Mouse (Mus musculus): ENCODE data around the gene Olfr15. TPM values are rescaled to one million over a fixed set of nuclear protein-coding genes. Genes with fewer than 3 reads are reported as not detected.
"Not testable (repeated sequence)": the region's sequence is repeated elsewhere in the genome, so short reads cannot be mapped to it uniquely, and the experiment has no call there.

Gene Olfr15
- polyA plus RNA-seq, 1 experiment from 2014 or later: not detected

DNA sequence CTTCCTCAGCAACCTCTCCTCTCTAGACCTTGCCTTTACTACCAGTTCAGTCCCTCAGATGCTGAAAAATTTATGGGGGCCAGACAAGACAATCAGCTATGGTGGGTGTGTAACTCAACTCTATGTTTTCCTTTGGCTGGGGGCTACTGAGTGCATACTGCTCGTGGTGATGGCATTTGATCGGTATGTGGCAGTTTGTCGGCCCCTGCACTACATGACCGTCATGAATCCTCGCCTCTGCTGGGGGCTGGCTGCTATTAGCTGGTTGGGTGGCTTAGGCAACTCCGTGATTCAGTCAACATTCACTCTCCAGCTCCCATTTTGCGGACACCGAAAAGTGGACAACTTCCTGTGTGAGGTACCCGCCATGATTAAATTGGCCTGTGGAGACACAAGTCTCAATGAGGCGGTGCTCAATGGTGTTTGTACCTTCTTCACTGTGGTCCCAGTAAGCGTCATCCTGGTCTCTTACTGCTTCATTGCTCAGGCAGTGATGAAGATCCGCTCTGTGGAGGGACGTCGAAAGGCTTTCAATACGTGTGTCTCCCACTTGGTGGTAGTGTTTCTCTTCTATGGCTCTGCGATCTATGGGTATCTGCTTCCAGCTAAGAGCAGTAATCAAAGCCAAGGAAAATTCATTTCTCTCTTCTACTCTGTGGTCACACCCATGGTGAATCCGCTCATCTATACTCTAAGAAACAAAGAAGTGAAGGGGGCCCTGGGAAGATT is 8.6 kb downstream of the Olfr15 start:
- H3K9ac ChIP-seq (ENCODE audit: low read depth, low read length): no peak overlapping the region
- H3K4me2 ChIP-seq (replicated peaks; ENCODE audit: low read depth, low read length): no peak overlapping the region
- no peaks in the 10 kb centered on the region for H3K4me1 ChIP-seq (ENCODE audit: control insufficient read depth, insufficient read depth, low read length)
- H3K4me3 ChIP-seq (ENCODE audit: low read length): no peak overlapping the region
- peak; percentile 76 for ATAC-seq (ENCODE audit: low FRiP score, low TSS enrichment)
- H3K27ac ChIP-seq (ENCODE audit: low read depth, low read length): no peak overlapping the region
- WGBS: 37% methylated on average over 17 of the region's 17 CpGs
- H3K9me3 ChIP-seq (ENCODE audit: control insufficient read depth, low read length): no peaks in the 10 kb centered on the region
- no peaks in the 10 kb centered on the region for H3K27me3 ChIP-seq (ENCODE audit: control insufficient read depth, insufficient read depth, low read length)
- no peaks in the 10 kb centered on the region for H3K36me3 ChIP-seq (ENCODE audit: control insufficient read depth, insufficient read depth, low read length)

DNA sequence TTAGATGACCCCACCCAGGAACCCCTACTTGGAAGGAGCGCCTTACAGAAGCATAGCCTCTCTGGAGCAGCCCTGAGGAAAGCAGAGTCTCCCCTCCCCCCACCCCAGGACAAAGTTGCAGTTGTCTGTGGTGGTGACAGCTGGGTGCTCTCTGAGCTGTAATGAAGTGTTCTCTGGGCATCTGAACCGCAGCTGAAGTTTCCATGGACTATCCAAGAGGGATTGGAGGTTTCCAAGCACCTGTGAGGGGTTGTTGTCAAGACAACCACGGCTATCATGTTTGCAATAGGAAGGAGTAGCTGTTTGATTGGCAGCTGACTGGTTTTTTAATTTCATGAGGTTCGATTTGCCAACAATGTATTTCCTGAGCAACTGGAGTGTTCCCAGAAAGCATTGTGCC is 12.3 kb downstream of the Olfr15 start:
- Histone ChIP-seq H3K9ac (ENCODE audit: low read depth, low read length) (no peak overlapping the region), H3K4me3 (ENCODE audit: low read length) (no peak overlapping the region), H3K27ac (ENCODE audit: low read depth, low read length) (no peak overlapping the region), H3K27me3 (ENCODE audit: control insufficient read depth, insufficient read depth, low read length) (no peaks in the 10 kb centered on the region), H3K4me1 (ENCODE audit: control insufficient read depth, insufficient read depth, low read length) (no peaks in the 10 kb centered on the region), H3K36me3 (ENCODE audit: control insufficient read depth, insufficient read depth, low read length) (no peaks in the 10 kb centered on the region), H3K9me3 (ENCODE audit: control insufficient read depth, low read length) (no peaks in the 10 kb centered on the region), H3K4me2 (replicated peaks; ENCODE audit: low read depth, low read length) (no peak overlapping the region)
- 38% methylated on average over 4 of the region's 4 CpGs for WGBS
- no peak for ATAC-seq (ENCODE audit: low FRiP score, low TSS enrichment)

DNA sequence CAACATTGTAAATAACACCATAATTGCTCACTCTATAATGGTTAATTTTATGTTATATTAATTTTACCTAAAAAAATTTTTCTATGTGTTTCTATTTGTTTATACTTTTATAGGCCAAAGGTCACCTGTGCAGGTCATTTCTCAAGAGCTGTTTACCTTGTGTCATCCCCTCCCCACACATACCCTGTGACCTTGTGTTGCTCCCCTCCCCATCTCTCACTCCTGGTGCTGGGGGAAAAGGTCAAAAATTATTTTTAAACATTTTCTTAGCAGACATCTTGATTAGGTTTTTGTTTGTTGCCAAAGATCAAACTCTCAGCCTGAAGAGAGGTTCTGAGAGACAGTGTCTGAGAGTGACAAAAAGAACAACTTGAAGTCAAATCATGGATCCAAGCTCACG is 13.1 kb downstream of the Olfr15 start:
- no peak overlapping the region for H3K9ac ChIP-seq (ENCODE audit: low read depth, low read length)
- 63% methylated on average over 1 of the region's 1 CpGs for WGBS

DNA sequence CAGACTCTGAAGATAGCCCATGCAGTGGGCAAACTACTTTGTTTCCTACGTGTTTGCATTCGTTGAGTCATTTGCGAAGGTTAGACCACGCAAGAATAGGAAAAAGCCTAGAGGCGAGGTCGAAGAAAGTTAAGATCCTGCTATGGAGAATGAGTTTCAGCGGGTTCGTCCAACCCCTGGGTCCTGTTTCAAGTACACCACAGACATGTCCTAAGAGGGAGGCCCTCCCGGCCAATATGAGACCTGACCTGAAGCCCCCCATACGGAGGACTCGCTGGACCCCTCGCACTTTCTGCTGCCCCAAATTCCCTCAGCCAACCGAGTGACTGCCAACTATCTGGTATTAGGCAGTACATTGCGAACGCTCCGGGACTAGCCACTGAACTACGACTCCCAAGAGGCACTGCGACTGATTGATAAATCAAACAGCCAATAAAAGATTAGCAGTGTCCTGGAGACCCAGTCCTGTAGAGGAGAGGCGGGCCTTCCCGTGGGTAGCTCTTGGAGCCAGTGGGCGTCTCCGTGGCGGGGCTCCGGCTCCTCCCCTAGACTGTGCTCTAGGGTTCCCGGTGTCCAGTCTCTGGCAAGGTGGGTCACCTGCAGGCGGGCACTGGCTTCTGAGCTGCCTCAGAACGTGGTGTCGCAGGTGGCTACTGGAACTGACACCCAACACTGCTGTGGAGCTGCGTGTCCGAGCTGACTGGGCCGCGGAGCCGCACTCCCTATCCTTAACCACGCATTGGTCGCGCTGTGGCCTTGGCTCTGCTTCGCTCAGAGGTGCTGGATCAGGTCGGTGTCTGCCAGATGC is 16.2 kb downstream of the Olfr15 start, which contains the start of gene Zfp174:
Gene Zfp174 (plus strand): TSS at position 558 of the 808 bp plus-strand sequence.
- Histone ChIP-seq H3K27ac (ENCODE audit: low read depth, low read length) (no peak within 1 kb of the TSS), H3K36me3 (ENCODE audit: control insufficient read depth, insufficient read depth, low read length) (no peaks in the 10 kb centered on the region), H3K9ac (ENCODE audit: low read depth, low read length) (peak within 1 kb of the TSS; percentile 60; the same call in 1 of the 2 replicates)

More for the DNA sequence above, 13.1 kb downstream of the Olfr15 start:
- no peaks in the 10 kb centered on the region for H3K4me1 ChIP-seq (ENCODE audit: control insufficient read depth, insufficient read depth, low read length)
- H3K4me2 ChIP-seq (replicated peaks; ENCODE audit: low read depth, low read length): no peak overlapping the region
- H3K27ac ChIP-seq (ENCODE audit: low read depth, low read length): no peak overlapping the region
- no peak overlapping the region for H3K4me3 ChIP-seq (ENCODE audit: low read length)
- no peaks in the 10 kb centered on the region for H3K9me3 ChIP-seq (ENCODE audit: control insufficient read depth, low read length)
- H3K27me3 ChIP-seq (ENCODE audit: control insufficient read depth, insufficient read depth, low read length): no peaks in the 10 kb centered on the region
- H3K36me3 ChIP-seq (ENCODE audit: control insufficient read depth, insufficient read depth, low read length): no peaks in the 10 kb centered on the region
- no peak for ATAC-seq (ENCODE audit: low FRiP score, low TSS enrichment)

DNA sequence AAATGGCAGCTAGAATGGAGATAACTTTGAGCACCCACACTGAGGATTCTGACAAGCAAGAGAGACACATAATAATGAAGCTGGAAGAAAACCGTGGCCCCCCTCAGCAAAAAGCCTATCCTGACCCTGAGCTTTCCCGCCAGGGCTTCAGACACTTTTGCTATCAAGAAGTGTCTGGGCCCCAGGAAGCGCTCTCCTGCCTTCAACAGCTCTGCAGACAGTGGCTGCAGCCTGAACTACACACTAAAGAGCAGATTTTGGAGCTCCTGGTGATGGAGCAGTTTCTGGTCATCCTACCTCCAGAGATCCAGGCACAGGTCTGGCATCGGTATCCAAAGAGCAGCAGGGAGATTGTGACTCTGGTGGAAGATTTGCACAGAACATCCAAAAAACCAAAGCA is 17.2 kb downstream of the Olfr15 start:
- Histone ChIP-seq H3K36me3 (ENCODE audit: control insufficient read depth, insufficient read depth, low read length) (no peaks in the 10 kb centered on the region), H3K4me1 (ENCODE audit: control insufficient read depth, insufficient read depth, low read length) (no peaks in the 10 kb centered on the region), H3K27ac (ENCODE audit: low read depth, low read length) (no peak overlapping the region), H3K27me3 (ENCODE audit: control insufficient read depth, insufficient read depth, low read length) (no peaks in the 10 kb centered on the region), H3K4me2 (replicated peaks; ENCODE audit: low read depth, low read length) (peak overlapping the region; percentile 41), H3K9ac (ENCODE audit: low read depth, low read length) (0 out of 2 replicates have a peak overlapping the region, but pooled peaks have one; percentile 60), H3K4me3 (ENCODE audit: low read length) (peak overlapping the region; percentile 64; the same call in 1 of the 2 replicates), H3K9me3 (ENCODE audit: control insufficient read depth, low read length) (no peaks in the 10 kb centered on the region)
- WGBS: 64% methylated on average over 4 of the region's 4 CpGs
- no peak for ATAC-seq (ENCODE audit: low FRiP score, low TSS enrichment)

More for the DNA sequence above, 16.2 kb downstream of the Olfr15 start, which contains the start of gene Zfp174:
- peak within 1 kb of the TSS; percentile 59 for H3K4me2 ChIP-seq (replicated peaks; ENCODE audit: low read depth, low read length)
- 2% methylated on average over 38 of the region's 38 CpGs for WGBS
- H3K4me3 ChIP-seq (ENCODE audit: low read length): peak within 1 kb of the TSS; percentile 64
- ATAC-seq (ENCODE audit: low FRiP score, low TSS enrichment): peak; percentile 99
- H3K4me1 ChIP-seq (ENCODE audit: control insufficient read depth, insufficient read depth, low read length): no peaks in the 10 kb centered on the region
- H3K9me3 ChIP-seq (ENCODE audit: control insufficient read depth, low read length): no peaks in the 10 kb centered on the region
- no peaks in the 10 kb centered on the region for H3K27me3 ChIP-seq (ENCODE audit: control insufficient read depth, insufficient read depth, low read length)

DNA sequence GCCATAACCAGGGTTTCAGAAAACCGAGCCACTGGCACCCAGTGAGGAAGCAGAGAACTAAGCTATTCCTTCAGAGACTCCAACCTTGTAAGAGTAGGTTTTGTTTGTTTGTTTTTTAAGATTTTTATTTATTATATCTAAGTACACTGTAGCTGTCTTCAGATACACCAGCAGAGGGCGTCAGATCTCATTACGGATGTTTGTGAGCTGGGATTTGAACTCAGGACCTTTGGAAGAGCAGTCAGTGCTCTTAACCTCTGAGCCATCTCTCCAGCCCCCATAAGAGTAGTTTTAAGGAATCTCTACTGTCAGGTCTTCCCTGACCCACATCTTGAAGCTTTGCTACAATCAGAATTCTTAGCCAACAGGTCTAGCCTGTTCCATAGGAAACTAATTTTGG is 17.7 kb downstream of the Olfr15 start:
- no peak overlapping the region for H3K4me2 ChIP-seq (replicated peaks; ENCODE audit: low read depth, low read length)
- ATAC-seq (ENCODE audit: low FRiP score, low TSS enrichment): no peak
- H3K27ac ChIP-seq (ENCODE audit: low read depth, low read length): no peak overlapping the region
- no peak overlapping the region for H3K4me3 ChIP-seq (ENCODE audit: low read length)
- WGBS: 76% methylated on average over 3 of the region's 3 CpGs
- H3K9me3 ChIP-seq (ENCODE audit: control insufficient read depth, low read length): no peaks in the 10 kb centered on the region
- no peaks in the 10 kb centered on the region for H3K27me3 ChIP-seq (ENCODE audit: control insufficient read depth, insufficient read depth, low read length)
- no peaks in the 10 kb centered on the region for H3K4me1 ChIP-seq (ENCODE audit: control insufficient read depth, insufficient read depth, low read length)
- no peaks in the 10 kb centered on the region for H3K36me3 ChIP-seq (ENCODE audit: control insufficient read depth, insufficient read depth, low read length)
- no peak overlapping the region for H3K9ac ChIP-seq (ENCODE audit: low read depth, low read length)

DNA sequence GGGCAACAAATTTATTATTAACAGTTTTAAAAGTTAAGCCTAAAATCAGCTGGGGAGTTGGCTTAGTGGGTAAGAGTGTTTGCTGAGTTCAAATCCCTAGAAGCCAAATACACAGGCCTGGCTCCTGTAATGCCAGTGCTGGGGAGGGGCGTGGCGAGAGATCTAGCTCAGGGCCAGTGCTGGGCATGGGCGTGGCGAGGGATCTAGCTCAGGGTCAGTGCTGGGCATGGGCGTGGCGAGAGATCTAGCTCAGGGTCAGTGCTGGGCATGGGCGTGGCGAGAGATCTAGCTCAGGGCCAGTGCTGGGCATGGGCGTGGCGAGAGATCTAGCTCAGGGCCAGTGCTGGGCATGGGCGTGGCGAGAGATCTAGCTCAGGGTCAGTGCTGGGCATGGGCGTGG is 20.6 kb downstream of the Olfr15 start:
- H3K4me2 ChIP-seq (replicated peaks; ENCODE audit: low read depth, low read length); H3K9ac ChIP-seq (ENCODE audit: low read depth, low read length); H3K9me3 ChIP-seq (ENCODE audit: control insufficient read depth, low read length); H3K4me1 ChIP-seq (ENCODE audit: control insufficient read depth, insufficient read depth, low read length); H3K27me3 ChIP-seq (ENCODE audit: control insufficient read depth, insufficient read depth, low read length); H3K36me3 ChIP-seq (ENCODE audit: control insufficient read depth, insufficient read depth, low read length); ATAC-seq (ENCODE audit: low FRiP score, low TSS enrichment); H3K27ac ChIP-seq (ENCODE audit: low read depth, low read length); H3K4me3 ChIP-seq (ENCODE audit: low read length): not testable (repeated sequence)
- 87% methylated on average over 11 of the region's 13 CpGs for WGBS

DNA sequence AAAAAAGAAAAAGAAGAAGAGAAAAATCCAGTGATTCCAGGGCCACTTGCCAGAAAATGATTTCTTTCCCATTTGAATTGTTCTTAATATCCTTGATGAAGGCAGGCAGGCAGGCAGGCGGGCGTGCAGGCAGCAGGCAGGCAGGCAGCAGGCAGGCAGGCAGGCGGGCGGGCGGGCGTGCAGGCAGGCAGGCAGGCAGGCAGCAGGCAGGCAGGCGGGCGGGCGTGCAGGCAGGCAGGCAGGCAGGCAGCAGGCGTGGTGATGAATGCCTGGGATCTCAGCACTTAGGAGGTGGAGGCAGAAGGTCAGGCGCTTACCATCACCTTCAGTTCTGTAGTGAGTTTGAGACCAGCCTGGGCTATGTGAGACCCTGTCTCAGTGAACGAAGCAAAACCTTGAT is 21.9 kb downstream of the Olfr15 start:
- H3K9ac ChIP-seq (ENCODE audit: low read depth, low read length): no peak overlapping the region
- no peak overlapping the region for H3K4me3 ChIP-seq (ENCODE audit: low read length)
- ATAC-seq (ENCODE audit: low FRiP score, low TSS enrichment): 0 out of 2 replicates have a peak, but pooled peaks have one; percentile 20
- no peaks in the 10 kb centered on the region for H3K9me3 ChIP-seq (ENCODE audit: control insufficient read depth, low read length)
- no peak overlapping the region for H3K27ac ChIP-seq (ENCODE audit: low read depth, low read length)
- no peak overlapping the region for H3K4me2 ChIP-seq (replicated peaks; ENCODE audit: low read depth, low read length)
- H3K36me3 ChIP-seq (ENCODE audit: control insufficient read depth, insufficient read depth, low read length): no peaks in the 10 kb centered on the region
- no peaks in the 10 kb centered on the region for H3K4me1 ChIP-seq (ENCODE audit: control insufficient read depth, insufficient read depth, low read length)
- H3K27me3 ChIP-seq (ENCODE audit: control insufficient read depth, insufficient read depth, low read length): no peaks in the 10 kb centered on the region
- WGBS: 34% methylated on average over 12 of the region's 12 CpGs

All from kidney, embryonic 14.5 days (tissue).